ENCODE assay signal across 8 mouse cellular contexts in genomic region chr1:167245180-167245641, GRCm38 (mm10). TPM values are rescaled to one million over a fixed set of nuclear protein-coding genes. Genes with fewer than 3 reads are reported as not detected.
DNase-seq lines count a peak whose midpoint lies in the region; ATAC-seq and TF ChIP-seq lines count a peak whose summit lies in the region.

No protein-coding gene starts in this region.

- TF ChIP-seq EP300 in stomach, postnatal 0 days (optimal IDR thresholded peaks at IDR 0.05): no peak

- H3K9ac ChIP-seq in stomach, postnatal 0 days (ENCODE audit: low read length): no peak overlapping the region
- H3K9ac ChIP-seq in hindbrain, postnatal 0 days (replicated peaks; ENCODE audit: low read length): no peak overlapping the region

- peaks cover 73% of the 10 kb centered on the region for H3K4me1 ChIP-seq in limb, embryonic 10.5 days
- H3K4me1 ChIP-seq in stomach, postnatal 0 days (replicated peaks; ENCODE audit: control insufficient read depth, insufficient read depth): peaks cover 9% of the 10 kb centered on the region
- H3K4me1 ChIP-seq in hindbrain, postnatal 0 days (ENCODE audit: insufficient read depth, low read length): peaks cover 8% of the 10 kb centered on the region; the same call in 1 of the 2 replicates

- 73% methylated on average over 9 of the region's 9 CpGs for WGBS in limb, embryonic 10.5 days
- WGBS in stomach, postnatal 0 days: 46% methylated on average over 9 of the region's 9 CpGs
- 68% methylated on average over 9 of the region's 9 CpGs for WGBS in hindbrain, postnatal 0 days

- peak overlapping the region; percentile 50; the same call in 1 of the 2 replicates for H3K27ac ChIP-seq in limb, embryonic 10.5 days
- no peak overlapping the region for H3K27ac ChIP-seq in stomach, postnatal 0 days (replicated peaks)
- no peak overlapping the region for H3K27ac ChIP-seq in hindbrain, postnatal 0 days

- H3K9me3 ChIP-seq in limb, embryonic 10.5 days (replicated peaks): no peaks in the 10 kb centered on the region
- H3K9me3 ChIP-seq in stomach, postnatal 0 days (ENCODE audit: control insufficient read depth, low read length): no peaks in the 10 kb centered on the region
- H3K9me3 ChIP-seq in hindbrain, postnatal 0 days (ENCODE audit: low read length): no peaks in the 10 kb centered on the region

- no peaks in the 10 kb centered on the region for H3K27me3 ChIP-seq in limb, embryonic 10.5 days (ENCODE audit: low read depth, poor library complexity, severe bottlenecking)
- H3K27me3 ChIP-seq in stomach, postnatal 0 days (ENCODE audit: control insufficient read depth, insufficient read depth, low read length): no peaks in the 10 kb centered on the region
- no peaks in the 10 kb centered on the region for H3K27me3 ChIP-seq in hindbrain, postnatal 0 days (ENCODE audit: insufficient read depth, low read length)

- peak; percentile 36 for DNase-seq in kidney, adult 18-20 months
- DNase-seq in kidney, adult 8-10 months: no peak
- DNase-seq in MN1 (ENCODE audit: low spot score): peak; percentile 81
- no peak for DNase-seq in limb, embryonic 10.5 days (ENCODE audit: low spot score)
- peak; percentile 23 for DNase-seq in stomach, postnatal 0 days (ENCODE audit: low spot score)
- no peak for DNase-seq in embryo, embryonic 11 days
- DNase-seq in hindbrain, postnatal 0 days (ENCODE audit: low spot score): no peak
- no peak for DNase-seq in urinary bladder, postnatal 25 days (ENCODE audit: low spot score)

- TF ChIP-seq CTCF in stomach, postnatal 0 days (IDR thresholded peaks at IDR 0.05; ENCODE audit: low read depth): no peak
- TF ChIP-seq CTCF in hindbrain, postnatal 0 days (IDR thresholded peaks at IDR 0.05; ENCODE audit: low read depth): no peak

- H3K36me3 ChIP-seq in limb, embryonic 10.5 days: no peaks in the 10 kb centered on the region
- no peaks in the 10 kb centered on the region for H3K36me3 ChIP-seq in stomach, postnatal 0 days (ENCODE audit: control insufficient read depth, insufficient read depth, low read length)
- no peaks in the 10 kb centered on the region for H3K36me3 ChIP-seq in hindbrain, postnatal 0 days (ENCODE audit: insufficient read depth, low read length)

- ATAC-seq in stomach, postnatal 0 days (ENCODE audit: low FRiP score, low TSS enrichment): no peak
- no peak for ATAC-seq in hindbrain, postnatal 0 days

- no peak overlapping the region for H3K4me2 ChIP-seq in stomach, postnatal 0 days (replicated peaks; ENCODE audit: low read depth)
- no peak overlapping the region for H3K4me2 ChIP-seq in hindbrain, postnatal 0 days (ENCODE audit: low read depth, low read length)

- H3K4me3 ChIP-seq in limb, embryonic 10.5 days: no peak overlapping the region
- no peak overlapping the region for H3K4me3 ChIP-seq in stomach, postnatal 0 days (ENCODE audit: low read depth, low read length)
- no peak overlapping the region for H3K4me3 ChIP-seq in hindbrain, postnatal 0 days (ENCODE audit: low read length)

RNA-seq across cellular contexts. Expression of gene Uck2, which starts 39.9 kb away (rescaled TPM):
- 138 and 172 TPM in 2 replicates for polyA plus RNA-seq in limb, embryonic 10.5 days (2016; fragmentation: Nextera tagmentation; extraction: Ambion mirVana)
- polyA plus RNA-seq in stomach, postnatal 0 days (2015; fragmentation: Nextera tagmentation; extraction: Ambion mirVana): 49.4 and 52.5 TPM in 2 replicates
- 71.8 and 91.3 TPM in 2 replicates for total RNA-seq in hindbrain, postnatal 0 days (2014; rRNA removed)
- polyA plus RNA-seq in hindbrain, postnatal 0 days (2015; fragmentation: Nextera tagmentation; extraction: Ambion mirVana): 40.1 and 44.7 TPM in 2 replicates

Comparison
In these comparisons a context has a peak if more than half of its experiments do, and no peak if none do; other contexts are left out.
1. DNase-seq: peak in kidney, adult 18-20 months (single experiment), MN1 (single experiment) and stomach, postnatal 0 days (single experiment); none in kidney, adult 8-10 months (0 of 2), limb, embryonic 10.5 days (single experiment), embryo, embryonic 11 days (single experiment), hindbrain, postnatal 0 days (single experiment) and urinary bladder, postnatal 25 days (single experiment).